Mouse (Mus musculus) cerebral cortex, adult 2 months (tissue): ENCODE data around the gene Mrrf.

ENCODE experiments used
- WGBS: fragments of 180-500 bp; shearing (Covaris S2); methylation state at CpG from one replicate; pipeline ENCODE4 v1.1.7; 2018; 5-methylcytosine and 5-hydroxymethylcytosine counted together

Mrrf gene

GRCm38 (mm10) chr2:36136300-36136941, at the start of gene Mrrf, which contains the start of gene Rbm18:
TSS of gene Mrrf (plus strand) at chr2:36136389.
TSS of gene Rbm18 (minus strand) at chr2:36136773.
- under 1% methylated on average over 50 of the region's 50 CpGs for WGBS

GRCm38 (mm10) chr2:36089190-36089589, 47.0 kb upstream of the Mrrf start:
- WGBS, result 52% methylated on average over 3 of the region's 3 CpGs

DNA sequence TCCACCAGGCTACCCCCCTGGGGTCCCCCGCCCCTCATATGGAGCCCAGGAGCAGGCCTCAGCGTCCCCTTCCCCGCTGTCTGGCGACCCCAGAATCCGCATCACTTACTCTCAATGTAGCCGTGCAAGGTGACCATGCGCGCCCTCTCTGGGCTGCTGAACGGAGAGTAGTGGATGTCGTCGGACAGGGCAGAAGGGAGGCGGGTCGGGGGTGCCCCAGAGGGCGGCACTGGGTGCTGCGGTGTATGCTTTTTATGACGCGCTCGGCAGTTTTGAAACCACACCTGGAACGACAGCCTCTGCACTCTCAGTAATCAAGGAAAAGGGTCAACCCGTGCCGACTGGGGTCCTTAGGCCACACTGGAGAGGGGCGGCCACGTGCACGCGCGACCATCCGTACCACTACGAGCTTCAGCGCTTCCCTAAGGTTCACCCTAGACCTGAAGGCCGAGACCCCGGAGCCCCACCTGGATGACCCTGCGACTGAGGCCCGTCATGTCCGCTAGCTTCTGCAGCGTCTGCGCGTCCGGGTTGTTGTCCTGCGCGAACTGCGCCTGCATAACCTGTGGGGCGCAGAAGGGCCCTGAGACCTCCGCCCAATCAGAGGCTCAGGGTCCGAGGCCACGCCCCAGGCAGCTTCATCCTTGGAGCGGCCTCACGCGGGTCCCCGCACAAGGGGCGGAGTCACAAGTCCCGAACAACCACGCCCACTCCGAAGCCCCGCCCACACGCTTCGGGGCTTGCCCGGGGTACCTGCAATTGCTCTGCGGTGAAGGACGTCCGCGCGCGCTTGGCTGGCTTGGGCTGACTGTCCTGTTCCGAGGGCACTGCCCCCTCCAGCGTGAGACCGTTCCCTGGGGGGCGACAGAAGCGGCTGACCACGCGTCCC, 45.1 kb upstream of the Mrrf start:
- WGBS, result 14% methylated on average over 70 of the region's 70 CpGs

DNA sequence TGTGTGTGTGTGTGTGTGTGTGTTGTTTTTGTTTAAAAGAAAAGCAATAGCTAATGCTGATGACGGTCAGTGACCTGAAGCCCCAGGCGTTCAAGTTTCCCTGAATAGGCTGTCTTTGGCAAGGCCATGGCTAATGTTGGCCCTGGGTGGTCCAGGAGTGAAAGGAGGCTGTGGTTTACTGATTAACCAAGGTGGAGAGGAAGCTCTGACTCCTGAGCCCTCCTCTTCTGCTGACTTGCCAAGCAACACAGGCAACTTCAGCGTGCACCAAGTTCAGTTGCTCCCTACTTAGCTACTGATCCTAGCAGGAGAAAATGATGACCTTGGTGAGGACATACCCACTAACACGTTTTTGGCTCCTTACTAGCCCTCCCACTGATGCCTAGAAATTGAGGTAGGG, 43.4 kb upstream of the Mrrf start:
- 19% methylated on average over 4 of the region's 4 CpGs for WGBS

DNA sequence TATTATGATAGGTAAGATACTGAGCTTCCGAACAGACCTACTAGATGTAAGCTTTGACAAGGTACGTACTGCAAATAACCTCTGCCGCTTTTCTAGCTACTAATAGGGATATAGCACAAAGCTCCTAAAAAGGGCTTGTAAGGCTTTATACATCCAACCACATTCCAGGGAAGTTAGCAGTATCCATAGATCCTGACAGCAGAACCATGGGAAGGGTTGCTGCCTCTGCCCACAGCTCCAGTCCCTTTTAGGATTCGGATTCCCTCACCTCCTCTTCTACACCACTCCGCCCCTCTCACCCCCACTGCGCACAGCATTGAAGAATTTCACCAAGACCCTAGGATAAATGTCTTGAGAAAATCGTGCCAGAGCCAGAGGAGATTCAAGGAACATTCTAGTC, 42.9 kb upstream of the Mrrf start:
- 21% methylated on average over 7 of the region's 7 CpGs for whole genome bisulfite sequencing

GRCm38 (mm10) chr2:36093914-36094475, 42.2 kb upstream of the Mrrf start:
- WGBS, result 19% methylated on average over 31 of the region's 31 CpGs

DNA sequence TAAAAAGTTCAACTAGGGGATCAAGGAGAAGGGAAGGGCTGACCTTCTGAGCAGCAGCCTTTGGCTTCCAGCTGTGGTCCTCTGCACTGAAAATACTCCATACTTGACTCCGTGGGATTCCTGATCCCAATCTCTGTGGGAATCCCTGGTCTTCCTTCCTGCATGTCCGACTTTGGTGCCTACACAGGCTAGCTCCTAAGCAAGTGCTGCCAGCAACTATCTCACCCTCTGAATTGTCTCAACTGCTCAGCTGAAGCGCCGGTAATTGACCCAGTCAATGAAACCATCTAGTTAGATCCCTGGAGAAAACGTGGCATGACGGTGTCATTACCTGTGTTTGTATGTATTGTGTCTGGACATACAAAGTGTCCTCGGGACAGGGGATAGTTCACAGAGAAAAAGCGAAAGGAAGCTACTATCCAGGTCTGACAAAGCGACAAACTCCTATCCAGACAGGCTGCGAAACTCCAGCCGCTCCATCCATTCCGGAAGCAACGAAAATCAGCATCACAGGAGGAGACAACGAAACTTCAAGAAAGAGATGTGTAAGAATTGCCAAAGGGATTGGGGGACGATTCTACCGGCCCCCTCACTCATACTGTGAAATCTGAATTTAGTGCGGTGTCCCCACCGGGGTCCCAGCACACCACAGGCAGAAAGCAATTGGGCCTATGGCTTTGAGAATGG, 38.9 kb upstream of the Mrrf start:
- WGBS, result 13% methylated on average over 18 of the region's 18 CpGs

GRCm38 (mm10) chr2:36098021-36098420, 38.2 kb upstream of the Mrrf start:
- WGBS, result 16% methylated on average over 5 of the region's 5 CpGs

DNA sequence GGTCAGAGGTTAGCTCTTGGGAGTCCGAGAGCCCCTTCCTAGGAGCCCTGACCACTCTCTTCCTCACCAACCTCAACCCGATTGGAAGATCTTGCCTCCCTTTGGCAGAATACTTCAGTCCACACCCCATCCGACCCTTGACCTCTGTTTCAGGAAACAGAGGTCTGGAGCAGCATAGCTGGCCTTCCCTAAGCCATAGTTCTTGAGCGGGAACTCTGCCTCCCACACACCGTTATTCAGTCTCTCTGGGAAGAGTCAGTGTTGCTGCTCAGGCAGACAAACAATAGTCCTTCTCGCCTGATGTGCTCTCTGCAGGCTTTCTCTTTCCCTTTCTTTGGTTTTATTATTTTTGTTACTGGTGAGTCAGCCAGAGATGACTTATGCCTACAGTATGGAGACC, 36.5 kb upstream of the Mrrf start:
- WGBS, result 28% methylated on average over 6 of the region's 6 CpGs

DNA sequence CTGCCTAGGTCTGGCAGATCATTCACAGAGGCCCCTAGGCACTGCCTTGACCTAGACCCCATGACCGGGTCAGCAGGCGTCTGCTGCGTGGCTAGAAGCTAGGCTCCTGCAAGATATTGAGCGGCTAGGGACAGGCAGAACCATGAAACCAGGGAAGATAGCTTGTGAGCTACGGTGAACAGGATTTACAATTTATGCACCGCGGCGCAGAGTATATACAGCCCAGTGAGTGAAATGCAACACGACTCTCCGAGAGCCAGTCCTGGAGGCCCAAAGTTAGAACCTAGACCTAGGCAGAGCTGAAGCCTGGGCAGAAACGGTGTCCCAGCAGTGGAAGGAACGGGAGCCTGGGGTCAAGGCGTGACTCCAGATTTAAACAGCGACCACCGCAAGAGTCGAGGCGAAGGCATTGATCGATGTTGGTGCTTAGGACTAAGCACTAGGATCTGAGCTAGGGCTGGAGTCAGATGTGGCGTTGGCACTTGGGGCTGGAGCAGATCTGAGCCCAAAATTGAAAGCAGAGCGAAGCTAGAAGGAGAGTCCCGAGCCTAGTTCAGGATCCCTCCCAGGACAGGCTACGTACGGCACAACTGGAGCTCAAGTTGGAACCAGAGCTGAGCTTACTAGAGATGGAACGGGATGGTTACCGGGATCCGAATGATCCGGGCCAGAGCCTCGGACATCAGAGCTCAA, 34.2 kb upstream of the Mrrf start:
- 14% methylated on average over 28 of the region's 28 CpGs for WGBS

GRCm38 (mm10) chr2:36102559-36102946, 33.6 kb upstream of the Mrrf start:
- 7% methylated on average over 21 of the region's 21 CpGs for WGBS

- WGBS, result 10% methylated on average over 21 of the region's 21 CpGs
These were observed 33.1 kb upstream of the Mrrf start for GRCm38 (mm10) chr2:36103069-36103554.

GRCm38 (mm10) chr2:36103555-36104367, 32.4 kb upstream of the Mrrf start:
- 4% methylated on average over 38 of the region's 38 CpGs for WGBS

DNA sequence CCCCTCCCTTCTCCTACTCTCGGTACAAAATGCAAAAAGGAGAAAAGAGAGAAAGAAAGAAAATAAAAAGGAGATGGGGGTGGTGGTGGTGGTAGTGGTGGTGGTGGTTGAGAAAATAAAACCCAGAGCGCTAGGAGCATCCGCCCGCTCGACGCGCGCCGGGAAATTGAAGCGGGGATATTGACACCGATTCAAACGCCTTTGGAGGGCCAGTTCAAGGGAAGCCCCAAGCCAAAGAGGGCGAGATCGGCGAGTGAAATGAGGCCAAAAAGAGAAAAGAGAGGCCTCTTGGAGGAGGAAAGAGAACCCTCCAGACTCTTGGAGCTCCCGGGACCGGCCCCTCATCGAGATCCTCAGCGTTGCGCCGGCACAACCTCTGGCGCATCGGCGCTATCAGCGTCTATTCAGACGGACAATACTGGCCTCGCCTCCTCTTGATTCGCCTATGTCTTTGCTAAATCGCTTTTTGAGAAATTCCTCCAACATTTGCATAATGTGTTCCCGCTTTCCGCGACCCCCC, 31.7 kb upstream of the Mrrf start:
- 2% methylated on average over 32 of the region's 32 CpGs for WGBS

DNA sequence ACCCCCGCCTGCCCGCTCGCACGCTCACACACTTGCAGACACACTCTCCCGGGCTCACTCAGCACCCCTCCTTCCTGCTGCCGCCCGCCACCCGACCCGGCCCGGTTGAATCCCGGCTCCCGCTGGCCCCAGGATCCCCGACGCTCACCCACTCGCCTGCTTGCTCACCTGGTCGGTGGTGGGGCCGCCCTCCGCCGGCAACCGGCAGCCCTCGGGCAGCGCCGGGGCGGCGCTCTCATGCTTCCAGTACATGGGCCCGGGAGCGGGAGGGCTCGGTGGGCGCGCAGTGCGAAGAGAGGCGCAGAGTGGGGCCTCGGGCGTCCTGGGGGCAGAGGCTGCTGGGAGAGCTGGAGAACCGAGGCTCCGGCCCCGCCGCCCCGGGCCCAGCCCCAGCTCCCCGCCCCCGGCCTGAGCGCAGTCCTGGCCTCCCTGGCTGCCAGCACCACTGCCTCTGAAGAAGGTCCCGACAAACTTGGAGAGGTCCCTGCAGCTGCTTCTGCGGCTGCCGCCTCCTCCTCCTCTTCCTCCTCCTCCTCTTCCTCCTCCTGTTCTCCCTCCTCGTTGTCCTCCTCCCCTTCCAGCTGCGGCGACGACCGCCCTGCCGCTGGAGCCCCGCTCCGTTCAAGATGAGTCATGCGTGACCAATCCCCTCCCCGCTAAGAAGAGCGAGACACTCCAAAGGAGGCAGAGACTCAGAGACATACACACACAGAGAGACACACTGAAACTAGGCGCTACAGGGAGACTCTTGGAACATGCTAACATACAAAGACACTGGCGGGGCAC, 31.0 kb upstream of the Mrrf start, which contains the start of gene Lhx6:
Lhx6 (minus strand) TSS at position 453 of the 786 bp plus-strand sequence.
- WGBS, result 1% methylated on average over 57 of the region's 58 CpGs

DNA sequence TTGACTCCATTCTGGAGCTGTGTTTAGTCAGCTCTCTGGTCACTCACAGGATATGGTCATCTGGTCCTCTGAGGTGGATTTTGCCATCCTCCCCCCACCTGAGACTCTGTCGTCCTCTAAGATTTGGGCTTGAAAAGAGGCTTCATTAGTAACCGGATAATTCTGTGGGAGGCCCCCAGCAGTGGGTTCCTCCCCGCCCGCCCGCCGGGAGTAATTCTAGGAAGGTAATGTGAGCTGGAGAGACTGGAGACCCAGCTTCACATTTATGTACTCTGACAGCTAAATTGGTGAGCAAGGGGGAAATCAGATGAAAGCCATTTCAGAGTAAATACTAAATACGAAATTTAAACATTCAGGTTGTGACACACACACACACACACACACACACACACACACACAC, 27.6 kb upstream of the Mrrf start:
- 14% methylated on average over 7 of the region's 7 CpGs for WGBS

DNA sequence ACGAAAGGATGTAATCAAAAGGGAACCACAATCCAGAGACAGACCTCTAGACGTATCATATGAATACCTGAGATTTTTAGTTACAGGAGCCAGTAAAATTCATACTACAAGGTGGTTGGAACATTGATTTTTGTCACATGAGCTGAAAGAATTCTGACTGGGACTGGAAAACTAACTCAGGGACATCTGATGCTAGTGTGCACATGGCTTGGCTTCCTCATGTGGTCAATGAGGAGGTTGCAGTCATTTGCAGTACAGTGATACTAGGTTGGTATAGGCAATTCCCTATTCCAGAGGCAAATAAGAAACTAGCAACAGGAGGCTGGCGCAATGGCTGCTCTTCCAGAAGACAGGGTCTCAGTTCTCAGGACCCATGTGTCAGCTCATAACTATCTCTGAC, 23.6 kb upstream of the Mrrf start:
- WGBS, result 81% methylated on average over 3 of the region's 3 CpGs

- 90% methylated on average over 9 of the region's 9 CpGs for WGBS
These were observed 9.3 kb upstream of the Mrrf start for GRCm38 (mm10) chr2:36126795-36127429.

GRCm38 (mm10) chr2:36127973-36128372, 8.2 kb upstream of the Mrrf start:
- 62% methylated on average over 4 of the region's 4 CpGs for WGBS
